Mouse (Mus musculus): ENCODE results near the gene Vmn1r4.

GRCm38 (mm10) chr6:56877985-56878384, 45.8 kb upstream of the Vmn1r4 start:
- peak; percentile 32 for TF ChIP-seq CTCF (IDR thresholded peaks at IDR 0.05; ENCODE audit: low read depth)
- TF ChIP-seq EP300 (optimal IDR thresholded peaks at IDR 0.05) = no peak
